Mouse (Mus musculus): Measurements from ENCODE around the gene Slc44a5. TPM values are rescaled to one million over a fixed set of nuclear protein-coding genes. Genes with fewer than 3 reads are reported as not detected.
A peak's percentile ranks its signal among the peaks of the same experiment; 100 is the strongest.

Gene Slc44a5
- polyA plus RNA-seq, 1 experiment from 2014 or later: 15.5 TPM

GRCm38 (mm10) chr3:153960884-153961283, 12.4 kb upstream of the Slc44a5 start:
- H3K4me1 ChIP-seq (ENCODE audit: control insufficient read depth, insufficient read depth, low read length): no peaks in the 10 kb centered on the region
- no peaks in the 10 kb centered on the region for H3K27me3 ChIP-seq (ENCODE audit: control insufficient read depth, insufficient read depth, low read length)
- no peak overlapping the region for H3K9ac ChIP-seq (replicated peaks; ENCODE audit: low read length)
- no peak overlapping the region for H3K4me2 ChIP-seq (ENCODE audit: low read length)
- no peaks in the 10 kb centered on the region for H3K36me3 ChIP-seq (ENCODE audit: control insufficient read depth, insufficient read depth, low read length)
- H3K4me3 ChIP-seq (replicated peaks; ENCODE audit: low read depth, low read length): no peak overlapping the region
- no peak for ATAC-seq (ENCODE audit: low FRiP score, low TSS enrichment)
- DNase-seq: peak; percentile 28
- no peak overlapping the region for H3K27ac ChIP-seq (replicated peaks; ENCODE audit: low read depth, low read length)
- 46% methylated on average over 2 of the region's 2 CpGs for WGBS
- no peaks in the 10 kb centered on the region for H3K9me3 ChIP-seq (ENCODE audit: control insufficient read depth, low read length)

- peak; percentile 63 for DNase-seq
- no peak for ATAC-seq (ENCODE audit: low FRiP score, low TSS enrichment)
- 75% methylated on average over 6 of the region's 6 CpGs for WGBS
These were observed 11.4 kb upstream of the Slc44a5 start for GRCm38 (mm10) chr3:153961632-153962389.

DNA sequence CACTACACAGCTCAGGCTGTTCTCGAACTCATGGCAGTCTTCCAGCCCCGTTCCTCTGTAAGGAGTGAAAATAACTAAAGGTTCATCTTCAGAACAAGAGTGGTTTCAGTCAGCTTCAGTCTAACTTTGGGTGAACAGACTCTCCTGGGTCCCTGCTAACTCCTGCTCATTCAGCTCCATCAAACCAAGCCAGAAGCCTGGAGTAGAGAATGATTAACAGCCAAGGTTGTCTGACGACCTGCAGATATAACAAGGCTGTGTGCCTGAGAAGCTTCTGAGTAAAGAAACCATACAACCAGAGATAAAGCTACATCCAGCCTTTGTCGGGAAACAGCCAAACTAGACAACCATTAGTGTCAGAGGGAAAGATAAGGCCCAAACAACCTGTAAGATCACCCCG, 5.8 kb upstream of the Slc44a5 start:
- Histone ChIP-seq H3K27me3 (ENCODE audit: control insufficient read depth, insufficient read depth, low read length) (no peaks in the 10 kb centered on the region), H3K36me3 (ENCODE audit: control insufficient read depth, insufficient read depth, low read length) (no peaks in the 10 kb centered on the region), H3K4me1 (ENCODE audit: control insufficient read depth, insufficient read depth, low read length) (no peaks in the 10 kb centered on the region), H3K4me2 (ENCODE audit: low read length) (no peak overlapping the region), H3K27ac (replicated peaks; ENCODE audit: low read depth, low read length) (no peak overlapping the region), H3K9ac (replicated peaks; ENCODE audit: low read length) (no peak overlapping the region), H3K4me3 (replicated peaks; ENCODE audit: low read depth, low read length) (no peak overlapping the region), H3K9me3 (ENCODE audit: control insufficient read depth, low read length) (no peaks in the 10 kb centered on the region)
- DNase-seq (no peak), ATAC-seq (ENCODE audit: low FRiP score, low TSS enrichment) (no peak)
- 94% methylated on average over 5 of the region's 5 CpGs for WGBS

More at GRCm38 (mm10) chr3:153961632-153962389, 11.4 kb upstream of the Slc44a5 start:
- no peak overlapping the region for H3K4me3 ChIP-seq (replicated peaks; ENCODE audit: low read depth, low read length)
- no peaks in the 10 kb centered on the region for H3K36me3 ChIP-seq (ENCODE audit: control insufficient read depth, insufficient read depth, low read length)
- no peak overlapping the region for H3K4me2 ChIP-seq (ENCODE audit: low read length)
- H3K4me1 ChIP-seq (ENCODE audit: control insufficient read depth, insufficient read depth, low read length): no peaks in the 10 kb centered on the region
- H3K9ac ChIP-seq (replicated peaks; ENCODE audit: low read length): no peak overlapping the region
- H3K27ac ChIP-seq (replicated peaks; ENCODE audit: low read depth, low read length): no peak overlapping the region
- H3K9me3 ChIP-seq (ENCODE audit: control insufficient read depth, low read length): no peaks in the 10 kb centered on the region
- H3K27me3 ChIP-seq (ENCODE audit: control insufficient read depth, insufficient read depth, low read length): no peaks in the 10 kb centered on the region

DNA sequence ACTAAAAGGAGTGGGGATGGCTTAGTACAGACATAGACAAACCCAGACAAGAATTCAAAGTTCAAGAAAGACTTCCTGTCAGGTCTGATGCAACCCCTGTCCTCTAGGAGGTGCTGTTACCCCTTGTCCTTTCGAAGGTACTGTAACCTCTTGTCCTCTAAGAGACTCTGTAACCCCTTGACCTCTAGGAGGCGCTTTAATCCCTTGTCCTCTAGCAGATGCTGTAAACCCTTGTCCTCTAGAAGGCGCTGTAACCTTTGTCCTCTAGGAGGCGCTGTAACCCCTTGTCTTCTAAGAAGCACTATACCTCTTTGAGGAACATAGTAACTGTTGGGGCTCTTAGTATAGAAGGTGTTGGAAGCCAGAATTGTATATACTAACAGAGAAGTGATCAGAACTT, 4.7 kb upstream of the Slc44a5 start:
- Histone ChIP-seq H3K27ac (replicated peaks; ENCODE audit: low read depth, low read length) (no peak overlapping the region), H3K36me3 (ENCODE audit: control insufficient read depth, insufficient read depth, low read length) (no peaks in the 10 kb centered on the region), H3K9ac (replicated peaks; ENCODE audit: low read length) (no peak overlapping the region), H3K4me2 (ENCODE audit: low read length) (no peak overlapping the region), H3K4me3 (replicated peaks; ENCODE audit: low read depth, low read length) (no peak overlapping the region), H3K9me3 (ENCODE audit: control insufficient read depth, low read length) (no peaks in the 10 kb centered on the region), H3K4me1 (ENCODE audit: control insufficient read depth, insufficient read depth, low read length) (no peaks in the 10 kb centered on the region), H3K27me3 (ENCODE audit: control insufficient read depth, insufficient read depth, low read length) (no peaks in the 10 kb centered on the region)
- ATAC-seq (ENCODE audit: low FRiP score, low TSS enrichment): no peak
- peak; percentile 73 for DNase-seq
- WGBS: 33% methylated on average over 4 of the region's 4 CpGs

DNA sequence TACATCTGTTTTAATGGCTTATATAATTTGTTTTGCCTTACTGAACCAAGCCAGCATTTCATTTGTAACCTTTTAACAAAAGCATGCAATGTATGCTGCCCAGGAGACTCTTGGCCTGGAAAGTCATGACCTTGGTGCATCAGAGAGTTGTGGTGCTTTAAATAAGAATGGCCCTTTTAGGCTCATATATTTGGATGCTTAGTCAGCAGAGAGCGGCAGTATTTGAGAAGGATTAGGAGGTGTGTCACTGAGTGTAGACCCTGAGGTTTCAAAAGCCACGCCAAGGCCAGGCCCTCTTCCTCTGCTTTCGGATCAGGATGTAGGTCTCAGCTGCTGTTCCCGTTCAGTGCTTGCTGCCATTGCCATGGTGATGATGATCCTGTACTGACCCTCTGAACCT, 3.8 kb upstream of the Slc44a5 start:
- 80% methylated on average over 4 of the region's 4 CpGs for WGBS
- no peak for DNase-seq
- ATAC-seq (ENCODE audit: low FRiP score, low TSS enrichment): no peak
- H3K9me3 ChIP-seq (ENCODE audit: control insufficient read depth, low read length): no peaks in the 10 kb centered on the region
- no peak overlapping the region for H3K4me3 ChIP-seq (replicated peaks; ENCODE audit: low read depth, low read length)
- H3K9ac ChIP-seq (replicated peaks; ENCODE audit: low read length): no peak overlapping the region
- H3K4me2 ChIP-seq (ENCODE audit: low read length): no peak overlapping the region
- no peaks in the 10 kb centered on the region for H3K27me3 ChIP-seq (ENCODE audit: control insufficient read depth, insufficient read depth, low read length)
- H3K36me3 ChIP-seq (ENCODE audit: control insufficient read depth, insufficient read depth, low read length): no peaks in the 10 kb centered on the region
- peaks cover 5% of the 10 kb centered on the region for H3K4me1 ChIP-seq (ENCODE audit: control insufficient read depth, insufficient read depth, low read length)
- H3K27ac ChIP-seq (replicated peaks; ENCODE audit: low read depth, low read length): no peak overlapping the region

- ATAC-seq (ENCODE audit: low FRiP score, low TSS enrichment) (peak; percentile 9; the same call in 1 of the 2 replicates), DNase-seq (peak; percentile 26)
- H3K27ac ChIP-seq (replicated peaks; ENCODE audit: low read depth, low read length): peak overlapping the region; percentile 77
- peak overlapping the region; percentile 86 for H3K4me2 ChIP-seq (ENCODE audit: low read length)
- 3% methylated on average over 21 of the region's 21 CpGs for WGBS
- H3K9me3 ChIP-seq (ENCODE audit: control insufficient read depth, low read length): no peaks in the 10 kb centered on the region
- peak overlapping the region; percentile 80 for H3K9ac ChIP-seq (replicated peaks; ENCODE audit: low read length)
- no peaks in the 10 kb centered on the region for H3K36me3 ChIP-seq (ENCODE audit: control insufficient read depth, insufficient read depth, low read length)
- peak overlapping the region; percentile 68 for H3K4me3 ChIP-seq (replicated peaks; ENCODE audit: low read depth, low read length)
- H3K4me1 ChIP-seq (ENCODE audit: control insufficient read depth, insufficient read depth, low read length): peaks cover 14% of the 10 kb centered on the region
- no peaks in the 10 kb centered on the region for H3K27me3 ChIP-seq (ENCODE audit: control insufficient read depth, insufficient read depth, low read length)
These were observed 919 bp downstream of the Slc44a5 start for GRCm38 (mm10) chr3:153973949-153974760.

GRCm38 (mm10) chr3:153975060-153975459, 1.8 kb downstream of the Slc44a5 start:
- Histone ChIP-seq H3K9ac (replicated peaks; ENCODE audit: low read length) (no peak overlapping the region; the same call in 1 of the 2 replicates), H3K27me3 (ENCODE audit: control insufficient read depth, insufficient read depth, low read length) (no peaks in the 10 kb centered on the region), H3K9me3 (ENCODE audit: control insufficient read depth, low read length) (no peaks in the 10 kb centered on the region), H3K4me2 (ENCODE audit: low read length) (peak overlapping the region; percentile 86), H3K27ac (replicated peaks; ENCODE audit: low read depth, low read length) (no peak overlapping the region), H3K4me1 (ENCODE audit: control insufficient read depth, insufficient read depth, low read length) (peaks cover 14% of the 10 kb centered on the region), H3K36me3 (ENCODE audit: control insufficient read depth, insufficient read depth, low read length) (no peaks in the 10 kb centered on the region), H3K4me3 (replicated peaks; ENCODE audit: low read depth, low read length) (peak overlapping the region; percentile 68)
- no peak for ATAC-seq (ENCODE audit: low FRiP score, low TSS enrichment)
- peak; percentile 20 for DNase-seq
- WGBS: 5% methylated on average over 6 of the region's 6 CpGs

- ATAC-seq (ENCODE audit: low FRiP score, low TSS enrichment): no peak
- DNase-seq: no peak
- H3K9me3 ChIP-seq (ENCODE audit: control insufficient read depth, low read length): no peaks in the 10 kb centered on the region
- no peak overlapping the region for H3K4me3 ChIP-seq (replicated peaks; ENCODE audit: low read depth, low read length)
- peaks cover 14% of the 10 kb centered on the region for H3K4me1 ChIP-seq (ENCODE audit: control insufficient read depth, insufficient read depth, low read length)
- no peak overlapping the region for H3K9ac ChIP-seq (replicated peaks; ENCODE audit: low read length)
- no peak overlapping the region for H3K27ac ChIP-seq (replicated peaks; ENCODE audit: low read depth, low read length)
- 70% methylated on average over 7 of the region's 7 CpGs for WGBS
- H3K27me3 ChIP-seq (ENCODE audit: control insufficient read depth, insufficient read depth, low read length): no peaks in the 10 kb centered on the region
- H3K4me2 ChIP-seq (ENCODE audit: low read length): peak overlapping the region; percentile 86
- H3K36me3 ChIP-seq (ENCODE audit: control insufficient read depth, insufficient read depth, low read length): no peaks in the 10 kb centered on the region
These were observed 2.6 kb downstream of the Slc44a5 start for GRCm38 (mm10) chr3:153975791-153976190.

Data from midbrain, embryonic 14.5 days (tissue).